24 mouse cellular contexts compared by ENCODE assay signal in genomic region chr1:191356936-191357335, GRCm38 (mm10).
"Had no signal": no experiment of that assay in that cellular context is flagged by ENCODE, and none has a peak within 500 bp of the region (broad histone marks: within the 10 kb centered on the region; RNA-seq: fewer than 3 reads in every experiment).

No protein-coding gene starts in this region.

- ATAC-seq: hindbrain, embryonic 16.5 days; intestine, embryonic 16.5 days; liver, embryonic 12.5 days had no signal

- H3K27ac ChIP-seq: heart, embryonic 10.5 days; hindbrain, embryonic 12.5 days; hindbrain, embryonic 14.5 days; kidney, embryonic 15.5 days; kidney, postnatal 0 days; limb, embryonic 13.5 days; limb, embryonic 15.5 days; liver, embryonic 12.5 days; liver, embryonic 14.5 days had no signal

- DNase-seq: gastrocnemius, postnatal 14 days; gastrocnemius, postnatal 36 days; heart, adult 18-20 months; heart, postnatal 10 days; kidney, adult 11 months; kidney, adult 2 months; kidney, adult 9 months; kidney, postnatal 14 days; kidney, postnatal 36 days; layer of hippocampus, adult 9-11 months; layer of hippocampus, postnatal 36 days; left cerebral cortex, postnatal 4 days had no signal

- H3K9ac ChIP-seq: heart, embryonic 12.5 days; hindbrain, embryonic 12.5 days; hindbrain, embryonic 14.5 days; kidney, embryonic 15.5 days; limb, embryonic 13.5 days; limb, embryonic 15.5 days; liver, embryonic 12.5 days; liver, embryonic 14.5 days had no signal

- H3K4me1 ChIP-seq: heart, embryonic 10.5 days; kidney, embryonic 15.5 days had no signal

- H3K27me3 ChIP-seq: heart, embryonic 12.5 days; hindbrain, embryonic 12.5 days; kidney, embryonic 15.5 days; limb, embryonic 13.5 days; limb, embryonic 15.5 days; liver, embryonic 12.5 days had no signal

- H3K4me2 ChIP-seq: heart, embryonic 12.5 days; hindbrain, embryonic 12.5 days; hindbrain, embryonic 14.5 days; kidney, embryonic 15.5 days; limb, embryonic 13.5 days; limb, embryonic 15.5 days; liver, embryonic 12.5 days had no signal

- H3K4me3 ChIP-seq: heart, embryonic 10.5 days; heart, embryonic 12.5 days; hindbrain, embryonic 12.5 days; kidney, embryonic 15.5 days; limb, embryonic 13.5 days; limb, embryonic 15.5 days; liver, embryonic 12.5 days had no signal

- H3K9me3 ChIP-seq: heart, embryonic 10.5 days; heart, embryonic 12.5 days; hindbrain, embryonic 12.5 days; kidney, embryonic 15.5 days; limb, embryonic 13.5 days; limb, embryonic 15.5 days; liver, embryonic 12.5 days had no signal
